Mouse (Mus musculus): ENCODE results near the gene Gm5724.

DNA sequence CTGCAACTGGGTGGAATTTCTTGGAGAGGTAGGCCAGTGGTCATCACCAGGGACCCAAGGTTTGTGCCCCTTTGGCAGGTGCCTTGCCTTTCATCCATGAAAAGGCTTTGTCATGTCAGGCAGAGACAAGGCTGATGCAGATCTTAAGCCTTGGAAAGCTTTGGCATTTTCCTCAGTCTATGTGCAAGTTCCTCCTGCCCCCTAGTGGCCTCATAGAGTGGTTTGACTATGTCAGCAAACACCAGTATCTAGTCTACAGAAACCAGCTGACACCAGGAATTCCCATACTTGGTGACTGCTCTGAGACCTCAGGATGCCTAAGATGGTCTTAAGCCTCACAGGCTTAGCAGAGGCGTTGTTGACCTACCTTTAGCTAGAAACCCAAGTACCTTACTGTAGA lies 24.2 kb upstream of the Gm5724 start:
- TF ChIP-seq CTCF (IDR thresholded peaks at IDR 0.05; ENCODE audit: borderline replicate concordance, insufficient read depth, low read length) (no peak), POLR2A (IDR thresholded peaks at IDR 0.05; ENCODE audit: low read depth, low read length) (no peak)

Data from embryonic fibroblast, embryonic 13.5 days (primary cell).